In genomic region chr6:38650263-38650937, GRCm38 (mm10) we compare ENCODE assay signal across 8 mouse cellular contexts. TPM values are rescaled to one million over a fixed set of nuclear protein-coding genes. Genes with fewer than 3 reads are reported as not detected.
DNase-seq lines count a peak whose midpoint lies in the region; ATAC-seq lines count a peak whose summit lies in the region.

No protein-coding gene starts in this region.

- no peak overlapping the region for H3K9ac ChIP-seq in heart, embryonic 12.5 days
- H3K9ac ChIP-seq in forebrain, embryonic 14.5 days (ENCODE audit: low read length) = no peak overlapping the region

- H3K9me3 ChIP-seq in heart, embryonic 12.5 days (replicated peaks) = no peaks in the 10 kb centered on the region
- no peaks in the 10 kb centered on the region for H3K9me3 ChIP-seq in forebrain, embryonic 14.5 days (replicated peaks; ENCODE audit: control insufficient read depth, low read length)

- ATAC-seq in heart, embryonic 12.5 days (ENCODE audit: insufficient number of reproducible peaks, low FRiP score) = no peak
- ATAC-seq in cerebellum, adult (ENCODE audit: insufficient number of reproducible peaks, low FRiP score, low TSS enrichment) = peak; percentile 79
- peak; percentile 81 for ATAC-seq in forebrain, embryonic 14.5 days
- ATAC-seq in inflammation-experienced regulatory T-cells, adult 6 months = peak; percentile 82

- H3K4me3 ChIP-seq in heart, embryonic 12.5 days = no peak overlapping the region
- no peak overlapping the region for H3K4me3 ChIP-seq in forebrain, embryonic 14.5 days (ENCODE audit: low read depth, low read length)

- no peak overlapping the region for H3K27ac ChIP-seq in heart, embryonic 12.5 days (ENCODE audit: poor library complexity, severe bottlenecking)
- no peak overlapping the region for H3K27ac ChIP-seq in forebrain, embryonic 14.5 days (ENCODE audit: low read depth, low read length)

- no peaks in the 10 kb centered on the region for H3K36me3 ChIP-seq in heart, embryonic 12.5 days
- H3K36me3 ChIP-seq in forebrain, embryonic 14.5 days (ENCODE audit: control insufficient read depth, insufficient read depth, low read length) = no peaks in the 10 kb centered on the region

- DNase-seq in heart, adult 18-20 months = peak; percentile 60 to 82
- DNase-seq in forebrain, embryonic 14.5 days (ENCODE audit: low spot score) = peak; percentile 85
- DNase-seq in left cerebral cortex, adult 18-20 months (ENCODE audit: low spot score in 2 of 2) = peak; percentile 70 to 72
- DNase-seq in mesoderm, embryonic 11.5 days (ENCODE audit: low read depth, low spot score) = peak; percentile 72
- DNase-seq in skeletal muscle tissue, adult 2 months (ENCODE audit: low read depth, low spot score) = peak; percentile 46

- no peak overlapping the region for H3K4me2 ChIP-seq in heart, embryonic 12.5 days
- no peak overlapping the region for H3K4me2 ChIP-seq in forebrain, embryonic 14.5 days (ENCODE audit: low read length)

- 34% methylated on average over 14 of the region's 14 CpGs for WGBS in heart, embryonic 12.5 days
- WGBS in forebrain, embryonic 14.5 days = 44% methylated on average over 14 of the region's 14 CpGs

- H3K4me1 ChIP-seq in heart, embryonic 12.5 days (replicated peaks) = no peaks in the 10 kb centered on the region
- no peaks in the 10 kb centered on the region for H3K4me1 ChIP-seq in forebrain, embryonic 14.5 days (ENCODE audit: control insufficient read depth, insufficient read depth, low read length)

- H3K27me3 ChIP-seq in heart, embryonic 12.5 days (replicated peaks) = no peaks in the 10 kb centered on the region
- H3K27me3 ChIP-seq in forebrain, embryonic 14.5 days (replicated peaks; ENCODE audit: control insufficient read depth, insufficient read depth, low read length) = no peaks in the 10 kb centered on the region

RNA-seq across cellular contexts. Expression of gene Clec2l, which starts 12.5 kb away (rescaled TPM):
- total RNA-seq in heart, adult 18-20 months (2021) = 1 to 10 TPM; 1.3 to 1.4 TPM
- polyA plus RNA-seq in heart, embryonic 12.5 days (2016; fragmentation: Nextera tagmentation; extraction: Ambion mirVana) = 0.95 and 1.3 TPM in 2 replicates
- 8.8 and 9.3 TPM in 2 replicates for polyA plus RNA-seq in forebrain, embryonic 14.5 days (2014; fragmentation: Nextera tagmentation; extraction: Ambion mirVana)
- under 1 TPM in 1 of 3 experiments, not detected in 2; 0.25 TPM for polyA plus RNA-seq in inflammation-experienced regulatory T-cells, adult 6 months (2017; shearing (Covaris generic))
- 10 to 100 TPM; 59.8 to 63.5 TPM for total RNA-seq in left cerebral cortex, adult 18-20 months (2021)

RNA-seq across cellular contexts. Expression of gene Klrg2, which starts 13.4 kb away (rescaled TPM):
- total RNA-seq in heart, adult 18-20 months (2021) = under 1 TPM; 0.21 to 0.37 TPM
- 0.14 and 0.27 TPM in 2 replicates for polyA plus RNA-seq in heart, embryonic 12.5 days (2016; fragmentation: Nextera tagmentation; extraction: Ambion mirVana)
- 0.16 TPM in 1 of 2 replicates, not detected in the other for polyA plus RNA-seq in forebrain, embryonic 14.5 days (2014; fragmentation: Nextera tagmentation; extraction: Ambion mirVana)
- not detected for polyA plus RNA-seq in inflammation-experienced regulatory T-cells, adult 6 months (2017; shearing (Covaris generic))
- total RNA-seq in left cerebral cortex, adult 18-20 months (2021) = 1 to 10 TPM in 1 of 2 experiments, under 1 TPM in 1; 0.30 to 1.0 TPM
